Mouse (Mus musculus) heart, embryonic 10.5 days (tissue): ENCODE measurements around the gene Dtx3l. TPM values are rescaled to one million over a fixed set of nuclear protein-coding genes. Genes with fewer than 3 reads are reported as not detected.
"Not testable (repeated sequence)": the region's sequence is repeated elsewhere in the genome, so short reads cannot be mapped to it uniquely, and the experiment has no call there.

Experiments used
- DNase-seq: peaks from one replicate; pipeline ENCODE4 v3.0.0-alpha.2; 2017; ENCODE audit warnings: low spot score
- H3K27ac ChIP-seq: fragments of 300-500 bp; sonication (generic); 2 replicates; pipeline ENCODE4 v1.5.1; 2016; ENCODE audit warnings: mild to moderate bottlenecking
- H3K27me3 ChIP-seq: fragments of 300-500 bp; sonication (generic); 2 replicates; pipeline ENCODE4 v1.6.1; 2016; ENCODE audit warnings: mild to moderate bottlenecking; ENCODE audit not compliant: poor library complexity, insufficient read depth, severe bottlenecking
- H3K36me3 ChIP-seq: fragments of 300-500 bp; sonication (generic); 2 replicates; pipeline ENCODE4 v1.6.1; 2016; ENCODE audit warnings: mild to moderate bottlenecking, moderate library complexity
- H3K4me1 ChIP-seq: fragments of 300-500 bp; sonication (generic); 2 replicates; pipeline ENCODE4 v1.6.1; 2016; ENCODE audit warnings: mild to moderate bottlenecking
- H3K4me3 ChIP-seq: fragments of 300-500 bp; sonication (generic); 2 replicates; pipeline ENCODE4 v1.5.1; 2016; ENCODE audit warnings: mild to moderate bottlenecking, moderate library complexity
- H3K9me3 ChIP-seq: fragments of 300-500 bp; sonication (generic); 2 replicates; pipeline ENCODE4 v1.6.1; 2016; ENCODE audit warnings: mild to moderate bottlenecking, moderate library complexity
- WGBS: fragments of 180-500 bp; shearing (Covaris S2); methylation state at CpG from one replicate; pipeline ENCODE4 v1.1.7; 2016; 5-methylcytosine and 5-hydroxymethylcytosine counted together
- polyA plus RNA-seq: library from polyadenylated mRNA; unstranded; fragments of >200 nt; fragmentation: Nextera tagmentation; extraction: Ambion mirVana; gene quantifications from 2 replicates; pipeline ENCODE4 v1.2.1, GENCODE M21; 2016

The Dtx3l gene
- polyA plus RNA-seq, result 2.0 and 2.9 TPM in 2 replicates

GRCm38 (mm10) chr16:35938211-35939151, at the start of gene Dtx3l, which contains the start of gene Parp9:
Dtx3l (minus strand) TSS chr16:35939151.
Parp9 (plus strand) TSS chr16:35938470.
- 0 out of 2 replicates have a peak, but pooled peaks cover 3% of the 10 kb centered on the region for H3K36me3 ChIP-seq
- H3K27ac ChIP-seq, result peak within 1 kb of the TSS; percentile 86
- peaks cover 5% of the 10 kb centered on the region; the same call in 1 of the 2 replicates for H3K4me1 ChIP-seq
- 1% methylated on average over 52 of the region's 52 CpGs for WGBS
- peak; percentile 86 for DNase-seq
- 0 out of 2 replicates have a peak, but pooled peaks cover 13% of the 10 kb centered on the region for H3K27me3 ChIP-seq
- H3K9me3 ChIP-seq, result no peaks in the 10 kb centered on the region
- peak within 1 kb of the TSS; percentile 78 for H3K4me3 ChIP-seq

DNA sequence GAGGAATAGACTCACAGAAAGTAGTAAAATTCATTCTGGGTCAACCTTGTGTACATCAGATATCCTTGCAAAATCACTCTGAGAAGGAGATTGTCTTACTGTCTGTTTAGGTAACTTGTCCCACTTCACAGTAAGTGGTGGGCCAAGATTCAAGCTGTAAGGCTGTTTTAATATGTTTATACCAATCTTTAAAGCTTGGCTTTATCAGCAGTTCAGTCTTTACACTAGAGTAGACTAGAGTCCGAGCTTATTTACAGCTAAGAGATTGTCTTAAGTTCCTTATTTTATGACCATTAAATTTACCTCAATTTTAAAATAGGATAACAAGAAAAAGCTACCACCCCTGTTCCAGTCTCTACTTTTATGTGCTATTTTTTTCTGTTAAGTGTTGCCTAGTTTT, 49.0 kb upstream of the Dtx3l start:
- Histone ChIP-seq H3K4me1 (peaks cover 8% of the 10 kb centered on the region; the same call in 1 of the 2 replicates), H3K27me3 (no peaks in the 10 kb centered on the region), H3K4me3 (no peak overlapping the region), H3K36me3 (peaks cover 4% of the 10 kb centered on the region; the same call in 1 of the 2 replicates), H3K27ac (no peak overlapping the region), H3K9me3 (no peaks in the 10 kb centered on the region)
- no peak for DNase-seq
- 79% methylated on average over 1 of the region's 1 CpGs for WGBS

- Histone ChIP-seq H3K4me3 (peak overlapping the region; percentile 96), H3K4me1 (peaks cover 8% of the 10 kb centered on the region; the same call in 1 of the 2 replicates), H3K36me3 (0 out of 2 replicates have a peak, but pooled peaks cover 2% of the 10 kb centered on the region), H3K27ac (0 out of 2 replicates have a peak overlapping the region, but pooled peaks have one; percentile 99), H3K9me3 (no peaks in the 10 kb centered on the region), H3K27me3 (no peaks in the 10 kb centered on the region)
- DNase-seq, result no peak
- WGBS, result 53% methylated on average over 3 of the region's 3 CpGs
Observed at GRCm38 (mm10) chr16:35984471-35984870, 45.5 kb upstream of the Dtx3l start.

- Histone ChIP-seq H3K27ac (peak overlapping the region; percentile 99), H3K36me3 (no peaks in the 10 kb centered on the region), H3K4me1 (peaks cover 8% of the 10 kb centered on the region; the same call in 1 of the 2 replicates), H3K9me3 (no peaks in the 10 kb centered on the region), H3K4me3 (peak overlapping the region; percentile 96), H3K27me3 (no peaks in the 10 kb centered on the region)
- 1% methylated on average over 85 of the region's 86 CpGs for WGBS
- DNase-seq, result peak; percentile 88
Observed at GRCm38 (mm10) chr16:35983517-35984101, 44.7 kb upstream of the Dtx3l start.

DNA sequence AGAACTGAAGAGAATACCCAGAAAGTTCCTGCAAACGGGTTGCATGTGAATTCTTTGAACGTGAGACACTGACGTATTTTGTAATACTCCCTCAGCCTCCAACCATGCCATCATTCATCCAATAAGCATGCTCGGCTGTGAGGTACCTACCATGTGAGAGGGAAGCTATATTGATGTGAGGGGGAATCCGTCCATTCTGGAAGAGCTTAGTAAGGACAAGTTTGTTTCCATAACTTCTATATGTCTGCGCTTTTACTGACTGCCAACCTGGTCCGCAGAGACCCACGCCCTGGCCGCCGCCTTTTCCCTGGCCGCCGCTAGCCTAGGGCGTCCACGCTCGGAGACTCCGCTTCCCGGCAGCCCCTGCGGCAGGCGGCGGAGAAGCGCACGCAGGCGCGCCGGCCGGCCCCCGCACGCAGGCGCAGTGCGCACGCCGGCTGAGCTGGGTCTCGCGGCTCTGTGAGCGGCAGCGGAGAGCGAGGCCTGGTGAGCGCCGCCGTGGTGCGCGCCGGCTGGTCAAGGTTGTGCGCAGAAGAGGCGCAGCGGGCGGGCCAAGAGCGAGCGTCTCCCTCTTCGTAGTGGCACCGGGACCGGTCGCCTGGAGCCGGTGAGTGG, 44.1 kb upstream of the Dtx3l start:
- no peaks in the 10 kb centered on the region for H3K27me3 ChIP-seq
- under 1% methylated on average over 54 of the region's 54 CpGs for WGBS

DNA sequence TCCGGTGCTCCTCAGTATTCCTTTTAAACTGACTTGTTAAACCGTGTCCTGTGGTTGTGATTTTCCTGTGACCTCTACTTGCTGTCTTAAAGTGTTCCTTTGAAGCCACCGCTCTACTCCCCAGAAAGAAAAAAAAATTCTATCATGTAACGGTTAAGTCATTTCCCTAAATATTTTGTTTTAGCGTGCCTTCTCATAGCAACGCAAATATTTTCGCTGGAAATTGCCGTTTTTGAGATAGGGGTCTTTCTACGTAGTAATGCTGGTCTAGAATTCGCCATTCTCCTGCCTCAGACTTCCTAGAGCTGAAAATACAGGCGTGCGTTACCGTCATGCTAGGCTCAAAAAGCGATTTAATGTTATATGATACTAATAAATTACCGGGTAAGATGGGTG, 43.6 kb upstream of the Dtx3l start:
- Histone ChIP-seq H3K4me1 (peaks cover 8% of the 10 kb centered on the region; the same call in 1 of the 2 replicates), H3K4me3 (peak overlapping the region; percentile 96), H3K36me3 (no peaks in the 10 kb centered on the region), H3K9me3 (no peaks in the 10 kb centered on the region), H3K27ac (peak overlapping the region; percentile 99), H3K27me3 (no peaks in the 10 kb centered on the region)
- 5% methylated on average over 15 of the region's 15 CpGs for WGBS
- DNase-seq, result no peak

More for the DNA sequence above, 44.1 kb upstream of the Dtx3l start:
- Histone ChIP-seq H3K36me3 (no peaks in the 10 kb centered on the region), H3K4me3 (peak overlapping the region; percentile 96), H3K4me1 (peaks cover 8% of the 10 kb centered on the region; the same call in 1 of the 2 replicates), H3K9me3 (no peaks in the 10 kb centered on the region), H3K27ac (peak overlapping the region; percentile 99)
- DNase-seq, result peak; percentile 93

DNA sequence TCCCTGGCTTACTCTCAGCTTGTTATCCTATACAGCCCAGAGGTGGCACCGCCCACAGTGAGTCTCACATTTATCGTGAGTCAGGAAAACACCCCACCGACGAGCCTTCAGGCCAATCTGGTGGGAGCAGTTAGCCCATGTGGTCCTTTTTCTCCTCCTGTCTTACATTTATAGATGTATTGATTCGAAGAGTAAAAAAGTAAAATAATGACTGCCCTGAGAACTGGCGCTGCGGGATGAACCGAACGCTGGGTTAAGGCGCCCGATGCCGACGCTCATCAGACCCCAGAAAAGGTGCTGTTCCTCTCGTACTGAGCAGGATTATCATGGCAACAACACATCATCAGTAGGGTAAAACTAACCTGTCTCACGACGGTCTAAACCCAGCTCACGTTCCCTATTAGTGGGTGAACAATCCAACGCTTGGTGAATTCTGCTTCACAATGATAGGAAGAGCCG, 42.4 kb upstream of the Dtx3l start:
- 40% methylated on average over 19 of the region's 19 CpGs for WGBS
- no peak overlapping the region for H3K27ac ChIP-seq
- H3K4me1 ChIP-seq, result peaks cover 4% of the 10 kb centered on the region; the same call in 1 of the 2 replicates
- no peaks in the 10 kb centered on the region for H3K27me3 ChIP-seq
- no peaks in the 10 kb centered on the region for H3K36me3 ChIP-seq
- no peaks in the 10 kb centered on the region for H3K9me3 ChIP-seq
- no peak overlapping the region for H3K4me3 ChIP-seq
- DNase-seq, result peak; percentile 100

GRCm38 (mm10) chr16:35978450-35978849, 39.5 kb upstream of the Dtx3l start, which contains the start of gene Kpna1:
Kpna1 (plus strand) TSS chr16:35978750.
- H3K9me3 ChIP-seq, DNase-seq, H3K36me3 ChIP-seq, H3K4me1 ChIP-seq, H3K4me3 ChIP-seq, H3K27me3 ChIP-seq, H3K27ac ChIP-seq: not testable (repeated sequence)
- 73% methylated on average over 1 of the region's 1 CpGs for WGBS

DNA sequence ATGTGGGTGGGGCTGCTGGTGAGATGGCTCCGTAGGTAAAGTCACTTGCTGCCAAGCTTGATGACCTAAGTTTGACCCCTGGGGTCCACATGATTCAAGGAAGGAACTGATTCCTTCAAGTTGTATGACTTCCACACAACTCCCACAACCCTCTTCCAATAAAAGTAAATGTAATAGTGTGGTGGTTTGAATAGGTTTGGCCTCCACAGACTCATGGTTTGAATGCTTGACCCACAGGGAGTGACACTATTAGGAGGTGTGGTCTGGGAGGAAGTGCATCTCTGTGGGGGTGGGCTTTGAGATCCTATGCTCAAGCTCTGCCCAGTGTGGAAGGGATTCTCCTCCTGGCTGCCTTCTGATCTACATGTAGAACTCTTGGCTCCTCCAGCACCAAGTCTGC, 35.1 kb upstream of the Dtx3l start:
- Histone ChIP-seq H3K27me3 (no peaks in the 10 kb centered on the region), H3K4me3 (no peak overlapping the region), H3K9me3 (no peaks in the 10 kb centered on the region), H3K4me1 (no peaks in the 10 kb centered on the region), H3K27ac (no peak overlapping the region), H3K36me3 (no peaks in the 10 kb centered on the region)
- DNase-seq, result no peak
- 48% methylated on average over 1 of the region's 1 CpGs for WGBS

GRCm38 (mm10) chr16:35968149-35968548, 29.2 kb upstream of the Dtx3l start:
- Histone ChIP-seq H3K4me1 (no peaks in the 10 kb centered on the region), H3K27me3 (no peaks in the 10 kb centered on the region), H3K9me3 (no peaks in the 10 kb centered on the region), H3K4me3 (no peak overlapping the region), H3K36me3 (no peaks in the 10 kb centered on the region), H3K27ac (no peak overlapping the region)
- 43% methylated on average over 2 of the region's 2 CpGs for WGBS
- no peak for DNase-seq

GRCm38 (mm10) chr16:35967319-35967718, 28.4 kb upstream of the Dtx3l start:
- H3K4me1 ChIP-seq, result no peaks in the 10 kb centered on the region
- no peaks in the 10 kb centered on the region for H3K27me3 ChIP-seq
- H3K27ac ChIP-seq, result no peak overlapping the region
- WGBS, result 84% methylated on average over 4 of the region's 4 CpGs
- DNase-seq, result no peak
- no peaks in the 10 kb centered on the region for H3K36me3 ChIP-seq
- no peaks in the 10 kb centered on the region for H3K9me3 ChIP-seq
- no peak overlapping the region for H3K4me3 ChIP-seq

DNA sequence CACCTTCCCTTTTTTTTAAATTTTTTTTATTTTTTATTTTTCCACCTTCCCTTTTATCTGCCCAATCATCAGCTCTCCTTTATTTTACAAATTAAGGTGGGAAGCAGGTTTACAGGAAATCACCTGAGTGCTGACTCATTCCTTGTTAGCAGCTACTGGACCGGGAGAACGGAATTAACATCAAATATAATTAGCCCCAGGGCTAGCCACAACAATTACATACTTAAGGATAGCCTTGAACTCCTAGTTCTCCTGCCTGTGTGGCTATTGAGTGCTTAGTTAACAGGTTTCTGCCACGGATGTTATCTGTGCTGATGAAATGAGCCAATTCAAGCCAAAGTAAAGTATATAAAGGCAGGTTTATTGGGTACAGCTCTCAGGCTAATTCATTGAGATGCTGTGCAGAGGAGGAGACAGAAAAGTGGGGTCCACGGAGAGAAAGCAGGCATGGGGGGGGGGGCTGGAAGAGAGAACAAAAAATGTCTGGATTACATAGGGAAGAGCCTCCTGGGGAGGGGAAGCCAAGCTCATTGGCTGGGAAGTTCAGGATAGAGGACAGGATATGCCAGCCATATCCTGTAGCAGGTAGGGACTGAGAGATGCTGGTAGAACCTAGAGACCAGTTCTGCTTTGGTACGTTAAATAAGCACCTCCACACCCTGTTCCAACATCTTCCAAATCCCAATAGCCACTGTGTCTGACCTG, 27.6 kb upstream of the Dtx3l start:
- Histone ChIP-seq H3K27ac (no peak overlapping the region), H3K36me3 (no peaks in the 10 kb centered on the region), H3K27me3 (no peaks in the 10 kb centered on the region), H3K9me3 (no peaks in the 10 kb centered on the region), H3K4me1 (no peaks in the 10 kb centered on the region), H3K4me3 (no peak overlapping the region)
- no peak for DNase-seq
- WGBS, result 56% methylated on average over 5 of the region's 5 CpGs
